Mouse (Mus musculus): ENCODE measurements around the gene Ceacam19.

DNA sequence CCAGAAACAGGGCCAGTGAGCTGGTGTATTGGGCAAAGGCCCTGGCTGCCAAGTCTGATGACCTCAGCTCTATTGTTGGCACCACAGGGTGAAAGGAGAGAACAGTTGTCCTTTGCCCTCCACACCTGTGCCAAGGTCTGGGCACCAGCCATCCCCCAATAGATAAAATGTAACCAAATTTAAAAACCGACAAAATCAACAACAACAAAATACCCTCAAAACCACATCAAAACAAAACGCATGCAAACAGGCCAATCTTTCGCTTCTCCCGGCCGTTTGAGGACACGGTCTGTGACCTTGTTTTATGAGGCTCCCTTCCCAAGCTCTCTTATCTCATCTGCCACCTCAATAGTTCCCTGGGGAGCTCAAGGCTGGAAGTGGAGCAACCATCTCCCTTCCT lies 21.3 kb downstream of the Ceacam19 start:
- no peak for TF ChIP-seq POLR2A (IDR thresholded peaks at IDR 0.05; ENCODE audit: borderline replicate concordance, control insufficient read depth, low read depth, low read length)
- no peak for TF ChIP-seq CTCF (IDR thresholded peaks at IDR 0.05; ENCODE audit: control insufficient read depth, insufficient read depth, low read length)
